Mouse (Mus musculus): ENCODE data around the gene Acly.
"Not testable (repeated sequence)": the region's sequence is repeated elsewhere in the genome, so short reads cannot be mapped to it uniquely, and the experiment has no call there.

Gene Acly

DNA sequence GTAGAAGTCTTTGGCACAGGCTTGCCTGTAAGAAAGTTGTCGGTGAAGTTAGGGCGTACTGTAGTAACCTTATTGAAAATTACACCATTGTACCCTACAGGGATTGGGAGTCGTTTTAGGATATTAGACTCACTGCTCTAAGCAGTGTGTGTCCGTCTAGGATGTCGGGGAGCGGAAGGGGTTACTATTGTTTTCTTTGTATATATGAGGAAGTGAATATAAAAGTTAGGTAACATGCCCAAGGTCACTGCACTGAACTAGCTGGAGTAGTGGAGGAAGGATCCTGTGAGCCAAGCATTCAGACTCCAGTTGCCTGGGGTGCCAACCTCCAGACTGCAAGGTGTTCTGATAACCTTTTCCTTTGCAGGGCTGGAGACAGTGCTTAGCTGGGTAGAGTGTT is 19.2 kb upstream of the Acly start:
- in situ Hi-C loops (cut with MboI, MseI), result loop anchor here (10.0 kb wide), 1 partner anchor 628 kb away; the partner anchor contains the start of genes Ccr10, Cntnap1 and Plekhh3

- in situ Hi-C loops (cut with MboI, MseI), result loop anchor here (10.0 kb wide), 1 partner anchor 629 kb away; the partner anchor contains the start of genes Ccr10, Cntnap1 and Plekhh3
These were observed 17.9 kb upstream of the Acly start for GRCm38 (mm10) chr11:100545746-100546085.

DNA sequence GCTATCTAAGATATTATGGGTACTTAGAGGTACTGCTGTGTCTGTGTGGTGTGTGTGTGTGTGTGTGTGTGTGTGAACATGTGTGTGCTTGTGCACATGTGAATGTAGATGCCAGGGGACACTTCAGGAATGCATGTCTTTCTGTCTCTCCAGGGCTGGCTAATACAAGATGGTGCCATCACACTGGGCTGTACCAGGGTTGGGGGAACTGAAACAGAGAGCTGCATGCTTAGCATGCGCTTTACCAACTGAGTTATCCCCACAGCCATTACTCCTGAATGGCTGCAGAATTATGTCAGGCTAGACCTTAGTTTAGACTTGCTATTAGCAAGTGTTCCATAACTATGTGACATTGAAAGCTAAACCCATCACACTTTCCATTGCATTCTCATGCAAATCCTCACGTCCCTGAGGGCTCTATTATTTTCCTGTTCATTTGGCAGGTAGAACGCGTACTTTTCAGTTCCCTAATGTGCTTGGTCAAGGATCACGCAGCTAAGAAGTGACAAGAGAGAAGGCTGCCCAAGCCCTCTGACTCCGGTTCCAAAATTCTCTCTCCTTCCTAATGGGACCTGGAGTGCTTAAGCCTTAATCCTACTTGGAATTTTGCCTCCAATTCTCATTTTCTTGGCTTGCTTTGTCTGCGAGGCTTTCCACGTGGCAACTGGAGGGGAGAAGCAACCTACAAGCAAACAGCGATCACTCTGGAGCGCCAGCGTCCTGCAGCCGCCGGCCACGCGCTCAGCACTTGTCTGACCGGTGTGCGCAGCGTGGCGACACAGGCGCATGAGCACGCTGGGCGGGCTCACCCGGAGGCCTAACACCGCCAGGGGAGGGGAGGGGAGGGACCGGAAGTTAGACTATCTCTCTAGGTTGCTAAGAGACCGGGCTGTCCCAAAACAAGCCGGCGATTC is 17.3 kb upstream of the Acly start, which contains the start of gene Ttc25:
TSS of gene Ttc25 (plus strand) at position 776 of the 914 bp plus-strand sequence.
- in situ Hi-C loops (cut with MboI, MseI), result loop anchor here (10.0 kb wide), 1 partner anchor 630 kb away; the partner anchor contains the start of genes Ccr10, Cntnap1 and Plekhh3

DNA sequence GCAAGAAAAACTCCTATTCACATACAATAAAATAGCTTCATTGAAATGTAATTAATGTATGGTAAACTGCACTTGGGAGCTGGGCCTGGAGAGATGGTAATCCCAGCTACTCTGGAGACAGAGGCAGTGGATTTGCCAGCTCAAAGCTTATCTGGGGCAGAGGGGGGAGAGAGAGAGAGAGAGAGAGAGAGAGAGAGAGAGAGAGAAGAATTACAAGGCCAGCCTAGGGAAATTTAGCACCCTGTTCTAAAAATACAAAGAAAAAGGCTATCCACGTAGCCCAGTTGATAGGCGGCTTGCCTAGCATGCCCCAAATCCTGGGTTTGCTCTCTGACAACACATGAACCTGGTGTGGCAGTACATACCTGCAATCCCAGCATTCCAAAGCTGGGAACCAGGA is 13.8 kb upstream of the Acly start:
- in situ Hi-C loops (cut with MboI, MseI), result loop anchor here (10.0 kb wide), 1 partner anchor 633 kb away; the partner anchor contains the start of genes Ccr10, Cntnap1 and Plekhh3

- in situ Hi-C loops (cut with MboI, MseI), result loop anchor here (10.0 kb wide), 1 partner anchor 634 kb away; the partner anchor contains the start of genes Ccr10, Cntnap1 and Plekhh3
These were observed 13.2 kb upstream of the Acly start for GRCm38 (mm10) chr11:100540966-100541365.

DNA sequence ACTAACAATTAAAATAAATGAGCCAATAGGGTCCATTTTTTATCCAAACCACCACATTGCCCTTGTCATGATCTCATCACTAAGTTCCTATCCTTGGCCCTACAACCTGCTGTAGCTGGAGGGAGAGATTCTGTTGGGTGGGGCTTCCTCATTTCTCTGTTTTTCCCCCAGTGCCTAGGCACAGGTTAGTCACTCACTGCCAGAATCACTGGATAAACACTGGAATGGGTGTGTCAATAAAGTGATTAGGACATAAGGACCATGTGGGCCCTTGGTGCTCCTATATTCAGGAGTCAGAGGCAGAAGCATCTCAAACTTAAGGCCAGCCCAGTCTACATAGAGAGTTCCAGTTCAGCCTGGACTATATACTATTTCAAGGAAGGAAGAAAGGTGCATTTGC is 8.7 kb upstream of the Acly start:
- in situ Hi-C loops (cut with MboI, MseI), result no loop called here

- in situ Hi-C loops (cut with MboI, MseI), result no loop called here
These were observed 8.2 kb upstream of the Acly start for GRCm38 (mm10) chr11:100535996-100536395.

DNA sequence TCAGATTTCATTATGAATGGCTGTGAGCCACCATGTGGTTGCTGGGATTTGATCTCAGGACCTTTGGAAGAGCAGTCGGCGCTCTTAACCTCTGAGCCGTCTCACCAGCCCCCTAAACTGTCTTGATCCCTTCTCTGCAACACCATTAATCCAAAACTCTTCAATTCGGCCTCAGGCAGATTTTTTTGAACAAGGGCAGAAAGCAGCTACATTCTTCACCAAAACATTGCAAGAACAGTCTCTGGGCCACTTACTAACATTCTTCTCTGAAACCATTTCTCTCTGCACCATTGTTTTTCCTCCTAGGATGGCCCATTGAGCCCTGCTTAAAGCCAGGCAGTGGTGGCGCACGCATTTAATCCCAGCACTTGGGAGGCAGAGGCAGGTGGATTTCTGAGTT is 7.0 kb upstream of the Acly start:
- in situ Hi-C loops (cut with MboI, MseI), result not testable (repeated sequence)

DNA sequence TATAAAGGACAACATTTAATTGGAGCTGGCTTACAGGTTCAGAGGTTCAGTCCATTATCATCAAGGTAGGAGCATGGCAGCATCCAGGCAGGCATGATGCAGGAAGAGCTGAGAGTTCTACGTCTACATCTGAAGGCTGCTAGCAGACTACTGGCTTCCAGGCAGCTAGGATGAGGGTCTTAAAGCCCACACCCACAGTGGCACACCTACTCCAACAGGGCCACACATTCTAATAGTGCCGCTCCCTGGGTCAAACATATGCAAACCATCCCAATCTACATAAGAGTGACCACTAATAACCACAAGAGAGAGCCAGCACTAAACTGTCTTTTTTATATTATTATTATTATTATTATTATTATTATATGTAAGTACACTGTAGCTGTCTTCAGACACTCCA is 6.6 kb upstream of the Acly start:
- in situ Hi-C loops (cut with MboI, MseI), result not testable (repeated sequence)

DNA sequence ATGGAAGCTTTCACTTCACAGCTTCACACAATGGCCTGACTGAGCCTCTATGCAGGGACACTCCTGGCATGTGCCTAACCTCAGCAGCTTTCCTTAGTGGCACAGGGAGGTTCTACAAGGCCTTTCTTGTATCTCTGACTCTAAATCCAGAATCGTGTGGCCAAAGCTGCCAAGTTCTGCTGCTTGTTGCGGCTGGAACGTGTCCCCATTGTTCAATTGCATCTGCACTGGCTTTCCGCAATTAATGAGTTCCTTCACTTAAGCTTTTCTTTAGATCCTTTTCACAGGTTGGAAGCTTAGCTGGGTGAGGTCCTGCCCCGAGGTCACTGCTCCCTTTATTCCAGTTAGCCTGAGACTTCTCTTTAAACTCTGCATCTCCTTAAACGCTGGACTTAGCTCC is 6.1 kb upstream of the Acly start:
- in situ Hi-C loops (cut with MboI, MseI), result no loop called here

DNA sequence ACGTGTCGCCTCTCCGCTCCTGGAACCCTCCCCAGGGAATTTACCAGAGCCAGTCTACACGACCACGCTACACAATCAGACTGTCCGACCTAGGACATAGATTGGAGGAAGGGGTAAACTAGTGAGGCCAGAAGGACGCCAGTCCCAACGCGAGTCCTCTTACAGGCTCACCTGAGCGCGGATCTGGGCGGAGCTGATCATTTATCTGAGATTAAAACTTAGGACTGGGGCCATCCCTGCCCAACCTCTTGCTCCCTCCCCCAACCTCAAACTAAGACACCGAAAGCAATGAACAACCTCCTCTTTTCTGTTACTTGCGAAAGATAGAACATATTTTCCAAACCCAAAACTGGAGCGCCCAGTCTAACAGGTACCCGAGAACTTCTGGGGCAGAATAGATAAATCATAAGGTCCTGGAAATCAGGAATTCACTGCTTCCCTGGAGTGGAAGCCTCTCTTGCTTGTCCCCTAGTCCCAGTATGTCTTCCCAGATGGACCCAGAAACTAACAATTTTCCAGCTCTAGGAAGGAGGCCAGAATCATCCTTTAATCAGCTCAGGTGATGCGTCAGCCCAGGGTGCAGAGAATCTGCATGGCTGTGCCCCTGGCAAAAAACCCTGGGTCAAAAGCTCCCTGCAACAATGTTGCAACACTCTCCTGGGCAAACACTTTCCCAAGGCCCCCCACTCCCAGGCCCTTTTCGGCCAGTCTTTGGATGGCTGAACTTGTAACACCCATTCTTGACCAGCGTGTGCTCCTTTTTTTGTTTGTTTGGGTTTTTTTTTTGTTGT is 770 bp upstream of the Acly start:
- in situ Hi-C loops (cut with MboI, MseI), result no loop called here

DNA sequence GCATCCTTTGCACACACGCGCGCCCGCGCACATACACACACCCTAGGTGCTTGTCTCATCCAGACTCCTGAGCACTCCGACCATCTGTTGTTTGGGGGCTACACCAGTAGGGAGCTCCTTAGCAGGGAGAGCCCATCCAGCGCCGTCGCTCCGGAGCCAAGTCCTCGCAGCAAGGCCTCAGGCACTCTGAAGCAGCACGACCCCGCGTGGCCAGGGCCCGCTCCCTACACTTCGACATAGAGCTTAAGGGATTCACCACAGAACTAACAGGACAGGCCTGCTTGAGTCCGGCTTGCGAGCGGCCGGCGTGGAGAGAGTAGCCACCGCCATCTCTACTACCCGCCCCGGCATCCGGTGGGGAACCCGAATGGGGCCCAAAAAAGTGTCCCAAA is 738 bp downstream of the Acly start:
- in situ Hi-C loops (cut with MboI, MseI), result no loop called here

DNA sequence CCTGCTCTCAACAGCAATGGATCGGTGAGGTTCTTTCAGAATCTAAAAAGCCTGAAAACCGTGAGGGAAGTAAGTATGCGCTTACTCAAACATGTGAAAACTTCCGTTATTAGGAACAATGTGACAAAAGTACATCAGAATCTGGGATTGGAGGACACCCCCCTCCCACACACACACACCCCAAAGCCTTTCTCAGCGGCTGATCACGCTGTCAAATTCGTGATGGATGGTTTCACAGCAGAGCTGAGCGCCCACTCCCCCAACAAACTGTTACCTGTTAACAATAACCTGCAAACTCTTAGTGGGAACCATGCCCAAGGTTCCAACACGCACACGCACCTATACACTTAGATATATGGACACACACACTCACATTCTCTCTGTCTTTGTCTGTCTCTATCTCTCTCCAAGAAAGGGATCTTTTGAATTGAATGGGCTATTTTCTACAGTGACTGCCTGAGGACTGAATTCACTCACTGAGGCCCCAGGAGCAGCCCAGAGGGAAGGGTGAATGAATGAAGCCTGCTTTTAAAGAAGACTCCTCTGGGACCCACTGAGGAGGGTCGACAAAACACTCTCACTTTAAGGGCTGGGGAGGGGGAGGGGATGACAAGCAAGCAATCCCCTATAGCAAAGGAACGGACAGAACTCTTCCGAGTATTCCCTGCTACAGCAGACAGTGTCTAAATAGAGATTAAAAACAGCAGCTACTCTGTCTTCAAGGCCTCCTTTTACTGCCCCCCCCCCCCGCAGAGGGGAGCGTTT is 1.6 kb downstream of the Acly start:
- in situ Hi-C loops (cut with MboI, MseI), result no loop called here

- in situ Hi-C loops (cut with MboI, MseI), result no loop called here
These were observed 2.7 kb downstream of the Acly start for GRCm38 (mm10) chr11:100524987-100525630.

DNA sequence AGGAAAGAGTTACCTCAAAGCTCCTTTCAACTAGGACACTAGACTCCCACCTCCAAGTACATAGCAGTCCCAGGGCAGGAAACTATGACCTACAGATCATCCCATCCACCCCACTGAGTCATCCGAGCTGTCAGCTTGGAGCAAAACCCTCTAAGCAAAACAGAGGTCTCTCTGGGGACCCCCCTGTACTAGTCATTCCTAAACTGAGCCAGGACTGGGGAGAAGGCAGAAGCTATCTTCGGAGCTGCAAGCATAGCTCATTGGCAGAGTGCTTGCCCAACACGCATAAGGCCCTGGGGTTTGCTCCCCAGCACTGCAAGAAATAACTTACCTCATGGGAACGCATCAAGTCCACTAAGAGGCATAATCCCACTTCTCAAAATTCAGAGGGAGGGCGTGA is 3.4 kb downstream of the Acly start:
- in situ Hi-C loops (cut with MboI, MseI), result no loop called here

GRCm38 (mm10) chr11:100520838-100521237 is 7.0 kb downstream of the Acly start:
- in situ Hi-C loops (cut with MboI, MseI), result no loop called here

GRCm38 (mm10) chr11:100519188-100519587 is 8.6 kb downstream of the Acly start:
- in situ Hi-C loops (cut with MboI, MseI), result no loop called here

GRCm38 (mm10) chr11:100518188-100518591 is 9.6 kb downstream of the Acly start:
- in situ Hi-C loops (cut with MboI, MseI), result no loop called here

- in situ Hi-C loops (cut with MboI, MseI), result no loop called here
These were observed 11.5 kb downstream of the Acly start for GRCm38 (mm10) chr11:100516291-100516690.

- in situ Hi-C loops (cut with MboI, MseI), result no loop called here
These were observed 12.0 kb downstream of the Acly start for GRCm38 (mm10) chr11:100515789-100516188.

GRCm38 (mm10) chr11:100515061-100515460 is 12.7 kb downstream of the Acly start:
- in situ Hi-C loops (cut with MboI, MseI), result no loop called here

All from T-helper 2 cell (primary cell).